Mouse (Mus musculus) olfactory bulb, adult 2 months (tissue): ENCODE measurements around the gene Rpl10a. TPM values are rescaled to one million over a fixed set of nuclear protein-coding genes. Genes with fewer than 3 reads are reported as not detected.

ENCODE experiments used
- H3K27ac ChIP-seq: fragments of 200-500 bp; 2 replicates; pipeline ENCODE4 v1.5.1; 2012; ENCODE audit warnings: low read depth, low read length; ENCODE audit not compliant: insufficient read depth
- H3K4me1 ChIP-seq: fragments of 200-500 bp; 2 replicates; pipeline ENCODE4 v1.6.1; 2012; ENCODE audit warnings: low read length; ENCODE audit not compliant: control insufficient read depth, insufficient read depth
- H3K4me3 ChIP-seq: fragments of 200-500 bp; 2 replicates; pipeline ENCODE4 v1.5.1; 2012; ENCODE audit warnings: mild to moderate bottlenecking, low read depth, low read length, moderate library complexity; ENCODE audit not compliant: insufficient read depth
- CTCF ChIP-seq: fragments of 200-500 bp; IDR thresholded peaks from 2 replicates; pipeline ENCODE4 v1.5.1; 2012; ENCODE audit warnings: low read depth, mild to moderate bottlenecking, low read length, moderate library complexity; ENCODE audit not compliant: insufficient read depth
- POLR2A ChIP-seq: fragments of 200-500 bp; IDR thresholded peaks from 2 replicates; pipeline ENCODE4 v1.6.1; 2012; ENCODE audit warnings: mild to moderate bottlenecking, low read depth, low read length, moderate library complexity; ENCODE audit not compliant: insufficient read depth
- WGBS: fragments of 180-500 bp; shearing (Covaris S2); methylation state at CpG from one replicate; pipeline ENCODE4 v1.1.7; 2018; 5-methylcytosine and 5-hydroxymethylcytosine counted together
- polyA plus RNA-seq: library from polyadenylated mRNA; stranded (reverse); fragments of >200 nt; gene quantifications from 2 replicates; pipeline ENCODE4 v1.2.4, GENCODE M21; 2012; ENCODE audit warnings: low replicate concordance; ENCODE audit not compliant: missing spikeins, insufficient read depth, insufficient read length

The Rpl10a gene
- polyA plus RNA-seq, 1 experiment: not detected

DNA sequence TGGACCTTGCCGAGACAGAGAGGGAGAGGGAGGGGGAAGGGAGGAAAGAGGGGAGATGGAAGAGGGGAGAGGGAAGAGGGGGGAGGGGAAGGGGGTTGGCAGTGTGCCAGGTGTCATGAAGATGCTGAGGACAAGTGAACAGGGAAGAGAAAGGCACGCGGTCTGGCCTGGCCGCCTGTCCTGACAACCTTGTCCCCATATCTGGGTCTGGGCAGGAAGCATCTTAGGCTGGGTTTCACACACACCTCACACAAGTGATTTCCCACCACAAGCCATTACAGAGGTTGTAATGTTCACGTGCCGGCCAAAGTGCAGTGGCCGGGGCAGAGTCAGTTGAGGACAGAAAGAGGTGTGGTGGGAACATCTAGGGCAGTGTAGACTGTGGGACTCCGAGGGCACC is 40.7 kb upstream of the Rpl10a start:
- no peak for TF ChIP-seq POLR2A
- TF ChIP-seq CTCF: no peak
- Histone ChIP-seq H3K27ac (no peak overlapping the region), H3K4me1 (peaks cover 10% of the 10 kb centered on the region), H3K4me3 (no peak overlapping the region)
- WGBS: 68% methylated on average over 8 of the region's 8 CpGs

DNA sequence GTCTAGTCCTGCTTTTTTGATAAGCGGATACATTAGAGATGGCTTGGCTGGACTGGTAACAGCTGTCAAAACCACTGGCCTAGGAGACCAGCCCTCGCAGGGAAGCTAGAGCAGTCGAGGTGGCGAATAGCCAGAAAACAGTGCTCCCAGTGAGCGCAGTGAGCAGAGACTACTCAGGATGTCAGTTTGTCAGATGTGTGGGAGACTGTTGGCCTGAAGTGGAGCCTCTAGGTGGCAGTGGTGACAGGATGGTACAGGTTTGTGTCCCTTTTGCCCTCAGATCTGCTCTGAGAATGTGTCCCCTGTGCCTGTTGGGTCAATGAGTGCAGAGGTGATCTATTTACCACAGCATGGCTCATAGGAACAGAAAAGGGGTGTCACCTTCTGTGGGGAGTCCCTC is 40.3 kb upstream of the Rpl10a start:
- TF ChIP-seq CTCF: no peak
- no peak for TF ChIP-seq POLR2A
- no peak overlapping the region for H3K4me3 ChIP-seq
- H3K4me1 ChIP-seq: peaks cover 10% of the 10 kb centered on the region
- no peak overlapping the region for H3K27ac ChIP-seq
- 62% methylated on average over 5 of the region's 5 CpGs for WGBS

DNA sequence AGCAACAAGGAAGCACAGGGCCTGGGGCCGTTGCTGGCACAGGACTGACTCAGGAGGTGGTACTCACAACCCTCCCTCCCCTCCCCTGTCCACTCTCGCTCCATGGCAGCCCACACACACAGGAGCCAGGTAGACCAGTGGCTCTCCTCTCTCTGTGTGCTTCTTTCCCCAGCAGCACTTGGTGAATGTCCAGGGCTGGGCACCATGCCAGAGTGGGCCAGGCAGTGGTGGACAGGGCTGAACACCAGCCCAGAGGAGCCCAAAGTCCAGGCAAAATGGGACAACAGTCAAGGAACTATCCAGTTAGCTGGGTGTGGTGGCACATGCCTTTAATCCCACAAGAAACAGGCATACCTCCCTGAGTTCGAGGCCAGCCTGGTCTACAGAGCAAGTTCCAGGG is 38.0 kb upstream of the Rpl10a start:
- H3K27ac ChIP-seq: no peak overlapping the region
- no peak overlapping the region for H3K4me3 ChIP-seq
- WGBS: 80% methylated on average over 3 of the region's 3 CpGs
- H3K4me1 ChIP-seq: peaks cover 16% of the 10 kb centered on the region
- TF ChIP-seq CTCF (no peak), POLR2A (no peak)

DNA sequence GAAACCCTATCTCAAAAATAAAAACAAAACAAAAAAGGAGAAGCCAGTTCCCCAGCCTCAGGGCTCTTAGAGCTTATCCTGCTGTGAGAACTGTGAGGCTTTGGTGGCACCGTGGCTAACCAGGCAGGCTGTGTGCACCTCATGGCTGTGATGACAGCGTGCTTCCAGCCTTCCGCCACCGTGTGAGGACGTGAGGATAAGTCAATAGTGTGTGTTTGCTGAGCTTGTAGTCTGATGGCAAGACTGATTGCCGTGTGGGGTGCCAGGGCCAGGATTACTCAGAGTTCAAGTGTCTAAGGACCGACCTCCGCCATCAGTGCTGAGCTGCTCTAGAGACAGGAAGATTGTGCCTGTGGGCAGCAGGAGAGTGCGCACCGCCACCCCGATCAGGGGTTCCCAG is 37.6 kb upstream of the Rpl10a start:
- TF ChIP-seq POLR2A (no peak), CTCF (no peak)
- Histone ChIP-seq H3K4me1 (peaks cover 16% of the 10 kb centered on the region), H3K4me3 (no peak overlapping the region), H3K27ac (no peak overlapping the region)
- 78% methylated on average over 11 of the region's 11 CpGs for WGBS

DNA sequence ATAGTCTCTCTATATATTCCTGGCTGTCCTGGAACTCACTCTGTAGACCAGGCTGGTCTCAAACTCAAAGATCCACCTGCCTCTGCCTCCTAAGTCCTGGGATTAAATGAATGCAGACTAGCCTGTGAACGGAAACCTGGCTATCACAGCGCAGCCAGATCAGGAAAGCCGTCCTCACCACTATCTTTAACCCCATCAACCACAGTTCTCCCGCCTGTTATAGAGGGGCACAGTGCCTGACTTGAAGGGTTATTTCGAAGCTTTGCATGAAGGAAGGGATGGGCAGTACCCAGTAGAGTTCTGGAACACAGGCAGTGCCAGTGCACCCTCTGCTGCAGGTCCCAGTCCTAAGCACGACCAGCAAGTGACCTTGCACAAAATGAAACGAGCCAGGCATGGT is 36.9 kb upstream of the Rpl10a start:
- H3K4me1 ChIP-seq: peaks cover 16% of the 10 kb centered on the region
- no peak overlapping the region for H3K27ac ChIP-seq
- no peak overlapping the region for H3K4me3 ChIP-seq
- 88% methylated on average over 7 of the region's 7 CpGs for WGBS
- no peak for TF ChIP-seq CTCF
- no peak for TF ChIP-seq POLR2A

DNA sequence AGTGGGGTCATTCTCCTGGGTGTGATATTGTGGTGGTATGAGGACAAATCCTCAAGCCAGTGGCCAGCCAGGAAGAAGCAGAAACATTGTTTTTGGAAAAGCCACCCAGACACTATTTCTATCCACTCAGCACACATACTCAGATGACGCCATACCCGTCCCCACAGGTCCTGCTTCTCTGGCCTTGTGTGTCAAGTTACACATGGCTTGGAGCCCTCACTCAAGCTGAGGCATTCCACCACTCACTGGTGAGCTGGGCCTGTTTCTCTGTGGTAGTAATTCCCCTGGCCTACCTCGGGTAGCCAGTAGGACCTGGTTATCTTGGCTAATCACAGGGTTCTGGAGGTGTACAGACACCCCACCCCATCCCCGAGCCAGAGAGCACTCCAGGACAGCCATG is 34.6 kb upstream of the Rpl10a start:
- H3K4me1 ChIP-seq: peaks cover 11% of the 10 kb centered on the region
- no peak overlapping the region for H3K27ac ChIP-seq
- TF ChIP-seq CTCF (no peak), POLR2A (no peak)
- 79% methylated on average over 4 of the region's 4 CpGs for WGBS
- H3K4me3 ChIP-seq: no peak overlapping the region

DNA sequence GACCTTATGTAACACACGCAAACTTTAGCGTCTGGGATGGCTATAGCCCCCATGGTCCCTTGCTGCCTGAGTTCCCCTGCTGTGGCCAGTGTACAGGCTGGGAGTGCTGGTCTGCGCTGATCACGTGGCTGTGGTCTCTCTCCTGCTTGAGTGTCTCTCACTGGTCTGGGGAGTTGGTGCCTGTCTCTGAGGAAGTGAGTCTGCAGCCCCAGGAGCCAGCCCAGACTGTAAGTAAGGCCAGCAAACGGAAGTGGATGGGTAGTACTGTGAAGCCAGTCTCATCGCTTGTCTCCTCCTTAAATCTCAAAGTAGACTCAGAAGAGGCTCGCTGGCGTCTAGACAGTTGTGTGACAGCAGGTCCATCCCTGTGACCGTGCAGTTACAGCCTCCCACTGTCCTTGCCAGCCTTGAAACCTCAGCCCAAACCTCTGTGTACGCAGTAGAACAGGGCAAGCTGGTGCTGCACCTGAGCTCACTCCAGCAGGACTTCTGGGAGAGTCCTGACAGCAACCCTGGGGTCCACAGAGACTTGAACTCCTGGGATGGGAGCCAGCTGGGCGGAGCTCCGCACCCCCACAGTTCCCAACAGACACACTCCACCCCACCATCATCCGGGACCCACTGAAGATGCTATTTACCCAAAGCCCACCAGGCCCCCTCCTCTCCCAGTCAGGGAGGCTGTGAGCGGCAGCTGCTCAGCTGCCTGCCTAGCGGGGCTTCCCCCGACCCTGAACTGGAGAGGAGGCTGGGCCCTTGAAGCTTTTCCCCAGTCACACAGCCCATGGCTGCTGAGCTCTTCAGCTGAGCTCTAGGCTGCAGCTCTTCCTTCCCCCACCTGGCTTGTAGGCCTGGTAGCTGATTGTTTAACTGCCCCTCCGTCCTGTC is 33.6 kb upstream of the Rpl10a start:
- H3K27ac ChIP-seq: no peak overlapping the region

DNA sequence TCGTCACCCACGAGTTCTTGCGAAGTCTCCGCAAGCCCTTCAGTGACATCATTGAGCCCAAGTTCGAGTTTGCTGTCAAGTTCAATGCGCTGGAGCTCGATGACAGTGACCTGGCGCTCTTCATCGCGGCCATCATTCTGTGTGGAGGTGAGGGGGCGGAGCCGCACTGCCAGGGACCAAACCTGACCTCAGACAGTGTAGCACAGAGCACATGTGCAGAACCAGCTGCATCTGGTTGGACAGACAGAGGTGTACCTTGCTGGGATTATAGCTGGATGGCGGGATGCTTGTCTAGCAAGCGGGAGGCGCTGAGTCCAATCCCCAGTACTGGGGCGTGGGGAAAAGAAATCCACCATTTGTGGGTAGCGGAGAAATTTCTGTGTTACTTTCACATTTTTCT is 29.4 kb upstream of the Rpl10a start:
- 96% methylated on average over 17 of the region's 17 CpGs for WGBS

More for the DNA sequence above, 33.6 kb upstream of the Rpl10a start:
- WGBS: 68% methylated on average over 17 of the region's 17 CpGs
- Histone ChIP-seq H3K4me3 (no peak overlapping the region), H3K4me1 (peaks cover 14% of the 10 kb centered on the region)
- TF ChIP-seq POLR2A (no peak), CTCF (no peak)

DNA sequence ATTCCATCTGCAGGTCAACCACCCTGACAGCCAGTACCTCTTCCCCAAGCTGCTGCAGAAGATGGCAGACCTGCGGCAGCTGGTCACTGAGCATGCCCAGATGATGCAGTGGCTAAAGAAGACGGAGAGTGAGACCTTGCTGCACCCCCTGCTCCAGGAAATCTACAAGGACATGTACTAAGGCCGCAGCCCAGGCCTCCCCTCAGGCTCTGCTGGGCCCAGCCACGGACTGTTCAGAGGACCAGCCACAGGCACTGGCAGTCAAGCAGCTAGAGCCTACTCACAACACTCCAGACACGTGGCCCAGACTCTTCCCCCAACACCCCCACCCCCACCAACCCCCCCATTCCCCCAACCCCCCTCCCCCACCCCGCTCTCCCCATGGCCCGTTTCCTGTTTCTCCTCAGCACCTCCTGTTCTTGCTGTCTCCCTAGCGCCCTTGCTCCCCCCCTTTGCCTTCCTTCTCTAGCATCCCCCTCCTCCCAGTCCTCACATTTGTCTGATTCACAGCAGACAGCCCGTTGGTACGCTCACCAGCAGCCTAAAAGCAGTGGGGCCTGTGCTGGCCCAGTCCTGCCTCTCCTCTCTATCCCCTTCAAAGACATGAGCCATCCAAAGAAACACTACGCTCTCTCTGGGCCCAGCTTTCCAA is 28.5 kb upstream of the Rpl10a start:
- peaks cover 10% of the 10 kb centered on the region; the same call in 1 of the 2 replicates for H3K4me1 ChIP-seq
- H3K27ac ChIP-seq: no peak overlapping the region
- WGBS: 59% methylated on average over 10 of the region's 11 CpGs
- TF ChIP-seq POLR2A (no peak), CTCF (no peak)
- no peak overlapping the region for H3K4me3 ChIP-seq

More for the DNA sequence above, 29.4 kb upstream of the Rpl10a start:
- H3K27ac ChIP-seq: no peak overlapping the region
- TF ChIP-seq POLR2A (no peak), CTCF (no peak)
- no peak overlapping the region for H3K4me3 ChIP-seq
- H3K4me1 ChIP-seq: peaks cover 15% of the 10 kb centered on the region
